Mouse (Mus musculus): Measurements from ENCODE around the gene Cc2d1a. TPM values are rescaled to one million over a fixed set of nuclear protein-coding genes. Genes with fewer than 3 reads are reported as not detected.

Cc2d1a gene
- polyA plus RNA-seq, 1 experiment from 2014 or later, result 13.7 TPM

GRCm38 (mm10) chr8:84149181-84149580 is 1.4 kb upstream of the Cc2d1a start:
- 73% methylated on average over 3 of the region's 3 CpGs for WGBS

DNA sequence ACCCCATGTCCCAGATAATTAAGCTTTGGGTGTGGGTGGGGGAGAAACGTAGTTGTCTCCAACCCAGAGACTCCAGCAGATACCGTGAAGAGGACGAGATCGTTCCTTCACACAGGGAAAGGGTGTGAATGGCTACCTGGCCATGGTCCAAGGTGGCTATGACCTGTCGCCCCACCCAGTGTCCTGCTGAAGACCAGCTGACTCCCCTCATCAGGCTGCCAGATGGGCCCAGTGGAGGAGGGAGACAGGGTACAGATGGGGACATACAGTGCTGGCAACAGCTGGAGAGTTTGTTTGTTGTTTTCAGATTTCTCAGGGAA is 755 bp upstream of the Cc2d1a start:
- Histone ChIP-seq H3K36me3 (ENCODE audit: control insufficient read depth, insufficient read depth, low read length) (peaks cover under 1% of the 10 kb centered on the region; the same call in 1 of the 2 replicates), H3K27me3 (replicated peaks; ENCODE audit: control insufficient read depth, insufficient read depth, low read length) (no peaks in the 10 kb centered on the region), H3K9ac (ENCODE audit: low read depth, low read length) (no peak overlapping the region; the same call in 1 of the 2 replicates), H3K9me3 (ENCODE audit: control insufficient read depth, low read length) (no peaks in the 10 kb centered on the region), H3K4me3 (ENCODE audit: low read depth, low read length) (no peak overlapping the region; the same call in 1 of the 2 replicates), H3K4me1 (replicated peaks; ENCODE audit: control insufficient read depth, insufficient read depth, low read length) (peaks cover 8% of the 10 kb centered on the region), H3K4me2 (peak overlapping the region; percentile 93), H3K27ac (ENCODE audit: low read depth, low read length) (no peak overlapping the region)
- 0 out of 2 replicates have a peak, but pooled peaks have one; percentile 3 for ATAC-seq (replicated peaks; ENCODE audit: low FRiP score)
- no peak for DNase-seq (ENCODE audit: low spot score)
- WGBS, result 91% methylated on average over 5 of the region's 5 CpGs

More at GRCm38 (mm10) chr8:84149181-84149580, 1.4 kb upstream of the Cc2d1a start:
- no peak overlapping the region for H3K4me2 ChIP-seq
- peaks cover 8% of the 10 kb centered on the region for H3K4me1 ChIP-seq (replicated peaks; ENCODE audit: control insufficient read depth, insufficient read depth, low read length)
- no peak for ATAC-seq (replicated peaks; ENCODE audit: low FRiP score)
- H3K9me3 ChIP-seq (ENCODE audit: control insufficient read depth, low read length), result no peaks in the 10 kb centered on the region
- H3K9ac ChIP-seq (ENCODE audit: low read depth, low read length), result no peak overlapping the region
- H3K27ac ChIP-seq (ENCODE audit: low read depth, low read length), result no peak overlapping the region
- no peak overlapping the region for H3K4me3 ChIP-seq (ENCODE audit: low read depth, low read length)
- DNase-seq (ENCODE audit: low spot score), result no peak
- no peaks in the 10 kb centered on the region for H3K27me3 ChIP-seq (replicated peaks; ENCODE audit: control insufficient read depth, insufficient read depth, low read length)
- no peaks in the 10 kb centered on the region for H3K36me3 ChIP-seq (ENCODE audit: control insufficient read depth, insufficient read depth, low read length)

- peak overlapping the region; percentile 77 for H3K4me3 ChIP-seq (ENCODE audit: low read depth, low read length)
- no peaks in the 10 kb centered on the region for H3K27me3 ChIP-seq (replicated peaks; ENCODE audit: control insufficient read depth, insufficient read depth, low read length)
- H3K9me3 ChIP-seq (ENCODE audit: control insufficient read depth, low read length), result no peaks in the 10 kb centered on the region
- peaks cover 6% of the 10 kb centered on the region; the same call in 1 of the 2 replicates for H3K36me3 ChIP-seq (ENCODE audit: control insufficient read depth, insufficient read depth, low read length)
- H3K27ac ChIP-seq (ENCODE audit: low read depth, low read length), result no peak overlapping the region
- ATAC-seq (replicated peaks; ENCODE audit: low FRiP score) (peak; percentile 54), DNase-seq (ENCODE audit: low spot score) (no peak)
- H3K9ac ChIP-seq (ENCODE audit: low read depth, low read length), result peak overlapping the region; percentile 85
- peaks cover 8% of the 10 kb centered on the region for H3K4me1 ChIP-seq (replicated peaks; ENCODE audit: control insufficient read depth, insufficient read depth, low read length)
- 5% methylated on average over 14 of the region's 14 CpGs for WGBS
- H3K4me2 ChIP-seq, result peak overlapping the region; percentile 93
Observed at GRCm38 (mm10) chr8:84147324-84147766, 391 bp downstream of the Cc2d1a start.

DNA sequence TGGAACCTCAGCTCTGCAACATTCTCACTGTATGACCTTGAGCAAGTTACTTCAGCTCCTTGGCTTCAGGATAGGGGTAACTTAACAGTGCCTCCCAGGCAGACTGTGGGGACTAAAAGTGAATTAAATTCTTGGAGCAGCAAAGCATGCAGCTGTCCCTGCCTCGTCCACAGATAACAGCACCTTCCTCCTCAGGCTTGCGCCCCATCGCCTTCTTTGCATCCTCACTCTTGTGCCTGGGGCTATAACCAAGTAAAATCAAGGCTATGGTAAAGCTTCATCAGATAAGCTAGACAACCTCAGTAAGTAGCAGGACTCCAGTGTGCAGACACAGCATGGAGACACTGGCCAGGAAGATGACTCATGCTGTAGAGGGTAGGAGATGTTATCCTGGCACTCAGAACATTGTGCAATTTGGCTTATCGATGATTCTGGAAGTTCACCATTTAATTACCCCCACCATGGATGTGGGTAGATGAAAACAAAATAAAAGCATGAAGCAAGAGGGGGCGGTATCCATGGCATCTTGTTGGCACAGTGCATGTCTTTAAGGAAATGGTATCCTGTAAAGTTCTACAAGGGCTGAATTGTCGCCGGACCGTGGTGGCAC is 3.0 kb downstream of the Cc2d1a start:
- DNase-seq (ENCODE audit: low spot score) (no peak), ATAC-seq (replicated peaks; ENCODE audit: low FRiP score) (no peak)
- Histone ChIP-seq H3K4me3 (ENCODE audit: low read depth, low read length) (no peak overlapping the region), H3K27me3 (replicated peaks; ENCODE audit: control insufficient read depth, insufficient read depth, low read length) (no peaks in the 10 kb centered on the region), H3K4me1 (replicated peaks; ENCODE audit: control insufficient read depth, insufficient read depth, low read length) (peaks cover 8% of the 10 kb centered on the region), H3K9me3 (ENCODE audit: control insufficient read depth, low read length) (no peaks in the 10 kb centered on the region), H3K4me2 (no peak overlapping the region), H3K27ac (ENCODE audit: low read depth, low read length) (no peak overlapping the region), H3K9ac (ENCODE audit: low read depth, low read length) (no peak overlapping the region), H3K36me3 (ENCODE audit: control insufficient read depth, insufficient read depth, low read length) (peaks cover 24% of the 10 kb centered on the region; the same call in 1 of the 2 replicates)
- whole genome bisulfite sequencing, result 84% methylated on average over 8 of the region's 8 CpGs

GRCm38 (mm10) chr8:84140838-84141237 is 6.9 kb downstream of the Cc2d1a start:
- Histone ChIP-seq H3K27ac (ENCODE audit: low read depth, low read length) (no peak overlapping the region), H3K4me3 (ENCODE audit: low read depth, low read length) (no peak overlapping the region), H3K9me3 (ENCODE audit: control insufficient read depth, low read length) (no peaks in the 10 kb centered on the region), H3K27me3 (replicated peaks; ENCODE audit: control insufficient read depth, insufficient read depth, low read length) (no peaks in the 10 kb centered on the region), H3K9ac (ENCODE audit: low read depth, low read length) (no peak overlapping the region), H3K4me1 (replicated peaks; ENCODE audit: control insufficient read depth, insufficient read depth, low read length) (no peaks in the 10 kb centered on the region), H3K36me3 (ENCODE audit: control insufficient read depth, insufficient read depth, low read length) (peaks cover 35% of the 10 kb centered on the region), H3K4me2 (no peak overlapping the region)
- DNase-seq (ENCODE audit: low spot score) (no peak), ATAC-seq (replicated peaks; ENCODE audit: low FRiP score) (no peak)
- WGBS, result 84% methylated on average over 4 of the region's 4 CpGs

DNA sequence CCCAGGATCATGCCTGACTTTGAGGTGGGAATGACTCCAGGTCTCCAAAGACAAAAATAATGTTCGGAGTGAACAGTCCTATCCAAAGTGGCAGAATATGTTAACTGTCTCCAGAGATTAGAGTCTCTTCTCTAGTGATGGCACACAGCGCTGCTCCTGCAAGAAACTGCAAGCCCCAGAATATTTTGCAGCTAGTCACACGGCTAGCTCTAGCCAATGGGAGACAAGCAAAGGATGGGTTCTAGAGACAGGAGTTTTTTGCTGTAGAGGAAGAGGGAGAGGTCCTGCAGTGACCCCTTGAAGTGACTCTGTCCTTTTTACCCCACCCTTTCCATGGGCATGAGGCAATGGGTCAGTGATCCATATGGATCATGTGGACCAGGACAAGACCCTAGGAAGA is 9.9 kb downstream of the Cc2d1a start:
- no peaks in the 10 kb centered on the region for H3K4me1 ChIP-seq (replicated peaks; ENCODE audit: control insufficient read depth, insufficient read depth, low read length)
- no peaks in the 10 kb centered on the region for H3K9me3 ChIP-seq (ENCODE audit: control insufficient read depth, low read length)
- H3K27ac ChIP-seq (ENCODE audit: low read depth, low read length), result no peak overlapping the region
- no peak overlapping the region for H3K4me3 ChIP-seq (ENCODE audit: low read depth, low read length)
- 85% methylated on average over 3 of the region's 3 CpGs for WGBS
- no peaks in the 10 kb centered on the region for H3K27me3 ChIP-seq (replicated peaks; ENCODE audit: control insufficient read depth, insufficient read depth, low read length)
- H3K4me2 ChIP-seq, result no peak overlapping the region
- peaks cover 50% of the 10 kb centered on the region for H3K36me3 ChIP-seq (ENCODE audit: control insufficient read depth, insufficient read depth, low read length)
- no peak for DNase-seq (ENCODE audit: low spot score)
- no peak for ATAC-seq (replicated peaks; ENCODE audit: low FRiP score)
- no peak overlapping the region for H3K9ac ChIP-seq (ENCODE audit: low read depth, low read length)

GRCm38 (mm10) chr8:84132225-84132624 is 15.5 kb downstream of the Cc2d1a start:
- Histone ChIP-seq H3K27ac (ENCODE audit: low read depth, low read length) (no peak overlapping the region), H3K4me1 (replicated peaks; ENCODE audit: control insufficient read depth, insufficient read depth, low read length) (peaks cover 5% of the 10 kb centered on the region; the same call in 1 of the 2 replicates), H3K4me2 (no peak overlapping the region), H3K9me3 (ENCODE audit: control insufficient read depth, low read length) (no peaks in the 10 kb centered on the region), H3K36me3 (ENCODE audit: control insufficient read depth, insufficient read depth, low read length) (peaks cover 28% of the 10 kb centered on the region), H3K4me3 (ENCODE audit: low read depth, low read length) (no peak overlapping the region), H3K27me3 (replicated peaks; ENCODE audit: control insufficient read depth, insufficient read depth, low read length) (no peaks in the 10 kb centered on the region), H3K9ac (ENCODE audit: low read depth, low read length) (no peak overlapping the region)
- 85% methylated on average over 8 of the region's 8 CpGs for WGBS
- no peak for DNase-seq (ENCODE audit: low spot score)
- ATAC-seq (replicated peaks; ENCODE audit: low FRiP score), result no peak

- peaks cover 21% of the 10 kb centered on the region for H3K36me3 ChIP-seq (ENCODE audit: control insufficient read depth, insufficient read depth, low read length)
- ATAC-seq (replicated peaks; ENCODE audit: low FRiP score) (no peak), DNase-seq (ENCODE audit: low spot score) (no peak)
- H3K9me3 ChIP-seq (ENCODE audit: control insufficient read depth, low read length), result no peaks in the 10 kb centered on the region
- H3K27ac ChIP-seq (ENCODE audit: low read depth, low read length), result no peak overlapping the region
- no peak overlapping the region for H3K4me3 ChIP-seq (ENCODE audit: low read depth, low read length)
- H3K4me1 ChIP-seq (replicated peaks; ENCODE audit: control insufficient read depth, insufficient read depth, low read length), result peaks cover 5% of the 10 kb centered on the region; the same call in 1 of the 2 replicates
- WGBS, result 57% methylated on average over 30 of the region's 30 CpGs
- H3K27me3 ChIP-seq (replicated peaks; ENCODE audit: control insufficient read depth, insufficient read depth, low read length), result no peaks in the 10 kb centered on the region
- H3K9ac ChIP-seq (ENCODE audit: low read depth, low read length), result no peak overlapping the region
- H3K4me2 ChIP-seq, result no peak overlapping the region
Observed at GRCm38 (mm10) chr8:84130806-84131205, 16.9 kb downstream of the Cc2d1a start.

DNA sequence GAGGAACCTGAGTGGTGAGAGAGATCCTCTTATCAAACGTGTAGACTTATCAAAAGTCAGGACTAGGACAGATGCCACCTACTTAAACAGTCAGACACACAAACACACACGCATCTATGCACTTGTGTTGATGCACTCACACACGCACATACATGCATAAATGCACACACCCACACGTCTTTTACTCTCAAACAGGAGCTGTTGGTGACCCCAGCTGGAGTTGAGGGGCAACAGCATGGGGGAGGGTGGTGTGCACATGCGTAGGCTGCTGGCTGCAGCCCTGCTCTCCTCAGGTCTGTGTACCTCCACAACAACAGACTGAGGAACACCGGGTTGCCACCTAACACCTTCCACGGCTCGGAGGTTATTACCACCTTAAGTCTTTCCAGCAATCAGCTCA is 19.5 kb downstream of the Cc2d1a start:
- Histone ChIP-seq H3K4me3 (ENCODE audit: low read depth, low read length) (no peak overlapping the region), H3K4me1 (replicated peaks; ENCODE audit: control insufficient read depth, insufficient read depth, low read length) (peaks cover 5% of the 10 kb centered on the region; the same call in 1 of the 2 replicates), H3K27ac (ENCODE audit: low read depth, low read length) (no peak overlapping the region), H3K4me2 (no peak overlapping the region), H3K9ac (ENCODE audit: low read depth, low read length) (no peak overlapping the region), H3K9me3 (ENCODE audit: control insufficient read depth, low read length) (no peaks in the 10 kb centered on the region), H3K27me3 (replicated peaks; ENCODE audit: control insufficient read depth, insufficient read depth, low read length) (no peaks in the 10 kb centered on the region), H3K36me3 (ENCODE audit: control insufficient read depth, insufficient read depth, low read length) (peaks cover 4% of the 10 kb centered on the region; the same call in 1 of the 2 replicates)
- 55% methylated on average over 8 of the region's 8 CpGs for WGBS
- ATAC-seq (replicated peaks; ENCODE audit: low FRiP score) (no peak), DNase-seq (ENCODE audit: low spot score) (no peak)

Data from liver, embryonic 11.5 days (tissue).